Comparison of ENCODE assay signal across 15 mouse cellular contexts in the genomic region with DNA sequence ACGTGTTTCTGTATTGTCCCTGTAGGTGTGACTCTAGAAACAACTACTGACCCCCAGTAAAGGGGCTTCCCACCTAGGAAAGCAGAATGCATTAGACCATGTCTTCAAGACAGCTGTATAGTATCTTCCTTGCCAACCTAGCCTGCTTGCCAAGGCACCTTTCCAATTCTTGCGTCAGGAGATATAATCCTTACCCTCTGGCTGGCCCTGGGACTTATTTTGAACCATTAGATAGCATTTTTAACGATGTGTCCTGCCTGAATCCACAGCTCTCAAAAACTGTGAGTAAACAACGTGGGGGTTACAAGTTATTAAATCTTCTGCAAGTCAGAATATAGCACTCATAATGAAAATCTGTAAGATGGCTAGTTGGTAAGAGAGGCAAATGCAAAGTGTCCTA.
"Had no signal": no experiment of that assay in that cellular context is flagged by ENCODE, and none has a peak within 500 bp of the region (broad histone marks: within the 10 kb centered on the region; RNA-seq: fewer than 3 reads in every experiment).

No protein-coding gene starts in this region.

- H3K4me1 ChIP-seq: neural tube, embryonic 13.5 days; neural tube, embryonic 15.5 days; stomach, embryonic 15.5 days had no signal

- H3K36me3 ChIP-seq: neural tube, embryonic 13.5 days; neural tube, embryonic 15.5 days; stomach, embryonic 15.5 days had no signal

- H3K9ac ChIP-seq: neural tube, embryonic 13.5 days; neural tube, embryonic 15.5 days; stomach, embryonic 15.5 days had no signal

- DNase-seq: retina, postnatal 1 day; right cerebral cortex, adult 18-20 months; right cerebral cortex, postnatal 14 days; right cerebral cortex, postnatal 25 days; right cerebral cortex, postnatal 4 days; spleen, adult 18-20 months; thymus, adult 18-20 months; thymus, adult 2 months; thymus, postnatal 14 days; thymus, postnatal 25 days; thymus, postnatal 36 days had no signal

- H3K4me3 ChIP-seq: neural tube, embryonic 13.5 days; neural tube, embryonic 15.5 days; stomach, embryonic 15.5 days had no signal

- H3K27me3 ChIP-seq: neural tube, embryonic 13.5 days; neural tube, embryonic 15.5 days; stomach, embryonic 15.5 days had no signal

- H3K27ac ChIP-seq: neural tube, embryonic 13.5 days; neural tube, embryonic 15.5 days; stomach, embryonic 15.5 days; stomach, postnatal 0 days had no signal
